Mouse (Mus musculus) hindbrain, embryonic 14.5 days (tissue): ENCODE results near the gene Ppp1r12c. TPM values are rescaled to one million over a fixed set of nuclear protein-coding genes. Genes with fewer than 3 reads are reported as not detected.
A peak's percentile ranks its signal among the peaks of the same experiment; 100 is the strongest.

Experiments used
- ATAC-seq: fragments of 200-750 bp; cut with Nextera tagmentation; 2 replicates; pipeline ENCODE4 v1.8.0; 2017; ENCODE audit warnings: moderate number of reproducible peaks, mild to moderate bottlenecking, moderate TSS enrichment, moderate library complexity; ENCODE audit not compliant: low FRiP score
- DNase-seq: peaks from one replicate; pipeline ENCODE4 v3.0.0-alpha.2; 2015; ENCODE audit warnings: low spot score
- H3K27ac ChIP-seq: fragments of 300-500 bp; sonication (generic); 2 replicates; pipeline ENCODE4 v1.5.1; 2014; ENCODE audit warnings: mild to moderate bottlenecking, moderate library complexity
- H3K27me3 ChIP-seq: fragments of 300-500 bp; sonication (generic); 2 replicates; pipeline ENCODE4 v1.6.1; 2014; ENCODE audit warnings: mild to moderate bottlenecking, low read length, mixed read lengths; ENCODE audit not compliant: control insufficient read depth, insufficient read depth
- H3K36me3 ChIP-seq: fragments of 300-500 bp; sonication (generic); replicated peaks from 2 replicates; pipeline ENCODE4 v1.6.1; 2014; ENCODE audit not compliant: control insufficient read depth, insufficient read depth
- H3K4me1 ChIP-seq: fragments of 300-500 bp; sonication (generic); replicated peaks from 2 replicates; pipeline ENCODE4 v1.6.1; 2014; ENCODE audit warnings: antibody characterized with exemption, low read length, mixed read lengths; ENCODE audit not compliant: control insufficient read depth, insufficient read depth
- H3K4me2 ChIP-seq: fragments of 300-500 bp; sonication (generic); replicated peaks from 2 replicates; pipeline ENCODE4 v1.6.1; 2014; ENCODE audit warnings: mild to moderate bottlenecking, moderate library complexity
- H3K4me3 ChIP-seq: fragments of 300-500 bp; sonication (generic); replicated peaks from 2 replicates; pipeline ENCODE4 v1.5.1; 2014; ENCODE audit warnings: mild to moderate bottlenecking, low read length
- H3K9ac ChIP-seq: fragments of 300-500 bp; sonication (generic); 2 replicates; pipeline ENCODE4 v1.6.1; 2014
- H3K9me3 ChIP-seq: fragments of 300-500 bp; sonication (generic); 2 replicates; pipeline ENCODE4 v1.6.1; 2016; ENCODE audit warnings: low read length; ENCODE audit not compliant: control insufficient read depth
- WGBS: fragments of 180-500 bp; shearing (Covaris S2); extraction: QIAGEN DNeasy Blood & Tissue Kit; methylation state at CpG from one replicate; pipeline ENCODE4 v1.1.7; 2014; 5-methylcytosine and 5-hydroxymethylcytosine counted together
- polyA plus RNA-seq: library from polyadenylated mRNA; unstranded; fragments of >200 nt; fragmentation: Nextera tagmentation; extraction: Ambion mirVana; gene quantifications from 2 replicates; pipeline ENCODE4 v1.2.1, GENCODE M21; 2014

Gene Ppp1r12c
- polyA plus RNA-seq, 1 experiment from 2014 or later: 54.7 TPM

DNA sequence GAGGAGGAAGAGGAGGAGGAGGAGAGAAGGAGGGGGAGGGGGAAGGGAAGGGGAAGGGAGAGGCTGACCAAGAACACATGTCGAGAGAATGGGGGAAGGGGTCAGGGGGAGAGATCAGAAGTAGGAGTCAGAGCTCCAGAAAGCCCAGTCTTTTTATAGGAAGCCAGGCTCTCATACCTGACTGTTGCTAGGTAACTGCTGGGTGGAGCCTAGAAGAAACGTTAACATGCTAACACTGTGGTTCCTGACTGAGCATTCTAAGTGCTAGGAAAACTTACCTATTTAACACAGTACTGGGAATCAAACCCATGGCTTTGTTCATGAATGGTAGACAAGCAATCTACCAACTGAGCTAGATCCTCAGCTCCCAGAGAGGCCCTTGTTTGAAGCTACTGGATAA lies 52.3 kb downstream of the Ppp1r12c start:
- Histone ChIP-seq H3K4me2 (no peak overlapping the region), H3K27me3 (no peaks in the 10 kb centered on the region), H3K4me1 (peaks cover 7% of the 10 kb centered on the region; the same call in 1 of the 2 replicates), H3K36me3 (no peaks in the 10 kb centered on the region), H3K9ac (no peak overlapping the region), H3K9me3 (no peaks in the 10 kb centered on the region), H3K4me3 (no peak overlapping the region), H3K27ac (no peak overlapping the region)
- no peak for ATAC-seq
- DNase-seq: no peak
- WGBS: 12% methylated on average over 2 of the region's 2 CpGs

- Histone ChIP-seq H3K9me3 (no peaks in the 10 kb centered on the region), H3K36me3 (peaks cover 6% of the 10 kb centered on the region), H3K4me2 (no peak overlapping the region), H3K27me3 (no peaks in the 10 kb centered on the region), H3K4me3 (no peak overlapping the region), H3K9ac (no peak overlapping the region), H3K4me1 (peaks cover 7% of the 10 kb centered on the region; the same call in 1 of the 2 replicates), H3K27ac (no peak overlapping the region)
- 84% methylated on average over 3 of the region's 3 CpGs for WGBS
- ATAC-seq: no peak
- no peak for DNase-seq
These were observed 53.0 kb downstream of the Ppp1r12c start for GRCm38 (mm10) chr7:4448439-4448838.

DNA sequence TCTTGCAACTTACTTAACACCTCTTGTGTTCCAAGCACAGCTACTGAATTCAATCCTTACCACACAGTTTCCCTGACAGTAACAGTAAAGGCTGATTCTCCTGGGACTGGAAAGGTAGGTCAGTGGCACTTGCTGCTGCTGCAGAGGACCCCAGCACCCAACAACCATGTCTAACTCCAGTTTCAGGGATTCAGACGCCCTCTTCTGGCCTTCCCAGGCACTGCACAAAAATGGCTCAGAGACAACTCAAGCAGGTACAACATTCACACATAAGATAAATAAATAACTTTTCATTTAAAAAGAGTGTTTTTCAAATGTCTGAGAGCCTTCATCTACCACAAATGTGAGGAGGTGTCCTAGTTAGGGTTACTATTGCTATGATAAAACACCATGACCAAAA lies 54.3 kb downstream of the Ppp1r12c start:
- Histone ChIP-seq H3K9ac (no peak overlapping the region), H3K4me1 (peaks cover 7% of the 10 kb centered on the region; the same call in 1 of the 2 replicates), H3K27me3 (no peaks in the 10 kb centered on the region), H3K36me3 (peaks cover 19% of the 10 kb centered on the region), H3K27ac (no peak overlapping the region), H3K4me3 (no peak overlapping the region), H3K9me3 (no peaks in the 10 kb centered on the region), H3K4me2 (no peak overlapping the region)
- DNase-seq (no peak), ATAC-seq (no peak)
- 11% methylated on average over 1 of the region's 1 CpGs for WGBS

GRCm38 (mm10) chr7:4445216-4445791 lies 56.2 kb downstream of the Ppp1r12c start, which contains the start of gene Rdh13:
Gene Rdh13, minus strand, starts transcription at chr7:4445649.
- Histone ChIP-seq H3K27me3 (no peaks in the 10 kb centered on the region), H3K4me2 (peak within 1 kb of the TSS; percentile 58), H3K27ac (peak within 1 kb of the TSS; percentile 68), H3K9me3 (no peaks in the 10 kb centered on the region), H3K9ac (peak within 1 kb of the TSS; percentile 78), H3K36me3 (peaks cover 37% of the 10 kb centered on the region), H3K4me1 (peaks cover 7% of the 10 kb centered on the region; the same call in 1 of the 2 replicates), H3K4me3 (peak within 1 kb of the TSS; percentile 67)
- ATAC-seq (peak; percentile 95), DNase-seq (peak; percentile 88)
- under 1% methylated on average over 35 of the region's 35 CpGs for WGBS

GRCm38 (mm10) chr7:4440549-4440948 lies 60.9 kb downstream of the Ppp1r12c start:
- no peak overlapping the region for H3K9ac ChIP-seq
- H3K4me2 ChIP-seq: no peak overlapping the region
- H3K4me1 ChIP-seq: peaks cover 7% of the 10 kb centered on the region; the same call in 1 of the 2 replicates
- WGBS: 94% methylated on average over 10 of the region's 10 CpGs
- H3K4me3 ChIP-seq: no peak overlapping the region
- no peaks in the 10 kb centered on the region for H3K9me3 ChIP-seq
- no peak overlapping the region for H3K27ac ChIP-seq
- no peaks in the 10 kb centered on the region for H3K27me3 ChIP-seq
- H3K36me3 ChIP-seq: peaks cover 65% of the 10 kb centered on the region
- ATAC-seq (no peak), DNase-seq (no peak)

DNA sequence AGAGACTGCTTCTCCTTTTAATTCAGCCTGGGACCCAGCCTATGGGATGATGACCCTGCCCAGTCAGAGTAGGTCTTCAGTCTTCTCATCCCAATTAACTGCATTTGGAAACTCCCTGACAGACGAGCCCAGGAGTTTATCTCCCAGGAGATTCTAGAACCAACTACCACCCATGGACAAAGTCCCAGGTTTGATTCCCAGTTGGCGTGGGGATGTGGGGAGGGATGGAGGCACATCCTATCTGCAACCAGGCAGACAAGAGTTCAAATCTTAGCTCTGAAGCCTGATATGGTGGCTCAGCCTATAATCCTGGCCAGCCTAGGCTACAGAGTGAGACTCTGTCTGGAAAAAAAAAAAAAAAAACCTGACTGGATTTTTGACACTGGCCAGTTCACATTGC lies 63.8 kb downstream of the Ppp1r12c start:
- no peak overlapping the region for H3K4me2 ChIP-seq
- H3K9me3 ChIP-seq: no peaks in the 10 kb centered on the region
- H3K27me3 ChIP-seq: no peaks in the 10 kb centered on the region
- no peaks in the 10 kb centered on the region for H3K4me1 ChIP-seq
- WGBS: 90% methylated on average over 2 of the region's 2 CpGs
- DNase-seq: no peak
- H3K4me3 ChIP-seq: no peak overlapping the region
- no peak for ATAC-seq
- H3K27ac ChIP-seq: no peak overlapping the region
- no peak overlapping the region for H3K9ac ChIP-seq
- peaks cover 78% of the 10 kb centered on the region for H3K36me3 ChIP-seq

- H3K4me2 ChIP-seq: no peak overlapping the region
- H3K27ac ChIP-seq: no peak overlapping the region
- no peaks in the 10 kb centered on the region for H3K27me3 ChIP-seq
- H3K4me3 ChIP-seq: no peak overlapping the region
- no peaks in the 10 kb centered on the region for H3K9me3 ChIP-seq
- DNase-seq (no peak), ATAC-seq (no peak)
- WGBS: 94% methylated on average over 8 of the region's 8 CpGs
- H3K36me3 ChIP-seq: peaks cover 83% of the 10 kb centered on the region
- no peaks in the 10 kb centered on the region for H3K4me1 ChIP-seq
- H3K9ac ChIP-seq: no peak overlapping the region
These were observed 69.5 kb downstream of the Ppp1r12c start for GRCm38 (mm10) chr7:4432026-4432425.

- Histone ChIP-seq H3K9me3 (no peaks in the 10 kb centered on the region), H3K4me1 (no peaks in the 10 kb centered on the region), H3K9ac (no peak overlapping the region), H3K27me3 (no peaks in the 10 kb centered on the region), H3K27ac (no peak overlapping the region), H3K4me3 (no peak overlapping the region), H3K36me3 (peaks cover 84% of the 10 kb centered on the region), H3K4me2 (no peak overlapping the region)
- 77% methylated on average over 6 of the region's 6 CpGs for WGBS
- DNase-seq: peak; percentile 82
- ATAC-seq: no peak
These were observed 69.9 kb downstream of the Ppp1r12c start for GRCm38 (mm10) chr7:4431548-4431947.
